Mouse (Mus musculus): ENCODE results near the gene Hist1h3c.
"Not testable (repeated sequence)": the region's sequence is repeated elsewhere in the genome, so short reads cannot be mapped to it uniquely, and the experiment has no call there.

DNA sequence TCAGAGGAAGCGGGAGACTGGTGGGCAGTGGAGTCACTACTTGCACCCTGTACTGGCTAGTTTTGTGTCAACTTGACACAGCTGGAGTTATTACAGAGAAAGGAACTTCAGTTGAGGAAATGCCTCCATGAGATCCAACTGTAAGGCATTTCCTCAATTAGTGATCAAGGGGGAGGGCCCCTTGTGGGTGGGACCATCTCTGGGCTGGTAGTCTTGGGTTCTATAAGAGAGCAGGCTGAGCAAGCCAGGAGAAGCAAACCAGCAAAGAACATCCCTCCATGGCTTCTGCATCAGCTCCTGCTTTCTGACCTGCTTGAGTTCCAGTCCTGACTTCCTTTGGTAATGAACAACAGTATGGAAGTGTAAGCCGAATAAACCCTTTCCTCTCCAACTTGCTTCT is 42.6 kb downstream of the Hist1h3c start:
- not testable (repeated sequence) for TF ChIP-seq GATA1, TAL1 (IDR thresholded peaks at IDR 0.05; ENCODE audit: low read length)

Data from erythroblast, embryonic 14.5 days (primary cell).